Comparison of ENCODE assay signal across 11 mouse cellular contexts in the genomic region with DNA sequence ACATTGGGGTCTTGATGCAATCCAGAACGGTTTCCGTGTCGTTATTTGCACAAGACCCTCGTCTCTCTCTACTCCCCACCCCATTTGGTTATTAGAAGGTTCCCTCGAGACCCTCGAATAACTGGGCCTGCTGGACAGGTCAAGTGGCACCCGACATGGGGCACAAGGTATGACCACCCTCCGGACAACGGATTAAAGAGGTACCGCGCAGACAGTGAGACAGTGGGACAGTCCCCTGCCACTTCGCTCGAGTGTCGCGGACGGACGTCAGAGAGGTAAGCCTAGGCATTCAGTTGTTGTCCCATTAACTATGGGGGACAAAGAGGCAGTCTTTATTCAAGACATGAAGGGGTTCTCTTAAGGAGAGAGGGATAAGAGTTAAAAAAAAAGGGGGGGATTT. TPM values are rescaled to one million over a fixed set of nuclear protein-coding genes. Genes with fewer than 3 reads are reported as not detected.
"Had no signal": no experiment of that assay in that cellular context is flagged by ENCODE, and none has a peak within 500 bp of the region (broad histone marks: within the 10 kb centered on the region; RNA-seq: fewer than 3 reads in every experiment).

No protein-coding gene starts in this region.

- DNase-seq: liver, embryonic 13.5 days; liver, postnatal 0 days; lung, adult 2 months; lung, postnatal 14 days; lung, postnatal 36 days; right cerebral cortex, postnatal 14 days; thymus, adult 2 months; thymus, postnatal 4 days had no signal

RNA-seq across cellular contexts. Expression of a gene that starts 32.8 kb away (rescaled TPM):
- total RNA-seq: monocyte, adult 5-6 weeks had no signal

RNA-seq across cellular contexts. Expression of a gene that starts 37.6 kb away (rescaled TPM):
- total RNA-seq: megakaryocyte progenitor cell, adult 5-6 weeks; monocyte, adult 5-6 weeks; neutrophil, adult 5-6 weeks had no signal
